Mouse (Mus musculus) forebrain, embryonic 11.5 days (tissue): ENCODE results near the gene Car6. TPM values are rescaled to one million over a fixed set of nuclear protein-coding genes. Genes with fewer than 3 reads are reported as not detected.

Source experiments
- ATAC-seq: fragments of 200-750 bp; cut with Nextera tagmentation; replicated peaks from 2 replicates; pipeline ENCODE4 v1.8.0; 2017; ENCODE audit warnings: moderate TSS enrichment; ENCODE audit not compliant: low FRiP score
- DNase-seq: peaks from one replicate; pipeline ENCODE4 v3.0.0-alpha.2; 2017; ENCODE audit warnings: low spot score
- H3K27ac ChIP-seq: fragments of 300-500 bp; sonication (generic); 2 replicates; pipeline ENCODE4 v1.5.1; 2014; ENCODE audit warnings: low read depth, low read length
- H3K27me3 ChIP-seq: fragments of 300-500 bp; sonication (generic); 2 replicates; pipeline ENCODE4 v1.6.1; 2014; ENCODE audit warnings: mild to moderate bottlenecking, low read length, mixed read lengths; ENCODE audit not compliant: control insufficient read depth, insufficient read depth
- H3K36me3 ChIP-seq: fragments of 300-500 bp; sonication (generic); 2 replicates; pipeline ENCODE4 v1.6.1; 2014; ENCODE audit warnings: mild to moderate bottlenecking, low read length, moderate library complexity, mixed read lengths; ENCODE audit not compliant: control insufficient read depth, insufficient read depth
- H3K4me1 ChIP-seq: fragments of 300-500 bp; sonication (generic); replicated peaks from 2 replicates; pipeline ENCODE4 v1.6.1; 2014; ENCODE audit warnings: low read length, mixed read lengths; ENCODE audit not compliant: control insufficient read depth, insufficient read depth
- H3K4me2 ChIP-seq: fragments of 300-500 bp; sonication (generic); 2 replicates; pipeline ENCODE4 v1.6.1; 2014; ENCODE audit warnings: low read depth, mild to moderate bottlenecking, low read length, moderate library complexity, mixed read lengths; ENCODE audit not compliant: severe bottlenecking
- H3K4me3 ChIP-seq: fragments of 300-500 bp; sonication (generic); 2 replicates; pipeline ENCODE4 v1.5.1; 2014; ENCODE audit warnings: low read depth, low read length
- H3K9ac ChIP-seq: fragments of 300-500 bp; sonication (generic); 2 replicates; pipeline ENCODE4 v1.6.1; 2014; ENCODE audit warnings: low read length
- H3K9me3 ChIP-seq: fragments of 300-500 bp; sonication (generic); 2 replicates; pipeline ENCODE4 v1.6.1; 2016; ENCODE audit warnings: low read length, mixed read lengths; ENCODE audit not compliant: control insufficient read depth
- WGBS: fragments of 180-500 bp; shearing (Covaris S2); extraction: QIAGEN DNeasy Blood & Tissue Kit; methylation state at CpG from one replicate; pipeline ENCODE4 v1.1.7; 2014; 5-methylcytosine and 5-hydroxymethylcytosine counted together
- polyA plus RNA-seq: library from polyadenylated mRNA; unstranded; fragments of >200 nt; fragmentation: Nextera tagmentation; extraction: Ambion mirVana; gene quantifications from 2 replicates; pipeline ENCODE4 v1.2.1, GENCODE M21; 2014

Car6 gene
- polyA plus RNA-seq, 1 experiment from 2014 or later = not detected

DNA sequence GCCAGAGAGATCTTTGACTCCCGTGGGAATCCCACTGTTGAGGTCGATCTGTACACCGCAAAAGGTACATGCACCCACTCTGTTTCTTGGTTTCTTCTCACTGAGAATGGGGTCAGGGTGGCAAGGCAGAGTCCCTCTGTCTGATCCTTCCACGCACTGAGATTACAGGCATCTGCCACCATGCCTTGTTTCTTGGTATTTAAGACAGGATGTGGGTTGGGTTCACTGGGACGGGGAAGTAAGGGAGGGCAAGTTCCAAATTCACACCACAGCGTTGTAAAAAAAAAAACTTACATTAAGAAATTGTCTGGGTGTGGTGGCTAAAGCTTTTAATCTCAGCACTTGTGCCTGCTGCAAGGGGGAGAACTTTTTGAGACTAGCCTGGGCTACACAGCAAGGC lies 38.4 kb upstream of the Car6 start:
- Histone ChIP-seq H3K27me3 (no peaks in the 10 kb centered on the region), H3K9me3 (no peaks in the 10 kb centered on the region), H3K9ac (peak overlapping the region; percentile 88), H3K4me3 (peak overlapping the region; percentile 77), H3K36me3 (peaks cover 16% of the 10 kb centered on the region), H3K4me2 (peak overlapping the region; percentile 63; the same call in 1 of the 2 replicates), H3K4me1 (peaks cover 9% of the 10 kb centered on the region), H3K27ac (peak overlapping the region; percentile 43)
- 30% methylated on average over 6 of the region's 6 CpGs for WGBS
- DNase-seq = no peak
- ATAC-seq = no peak

DNA sequence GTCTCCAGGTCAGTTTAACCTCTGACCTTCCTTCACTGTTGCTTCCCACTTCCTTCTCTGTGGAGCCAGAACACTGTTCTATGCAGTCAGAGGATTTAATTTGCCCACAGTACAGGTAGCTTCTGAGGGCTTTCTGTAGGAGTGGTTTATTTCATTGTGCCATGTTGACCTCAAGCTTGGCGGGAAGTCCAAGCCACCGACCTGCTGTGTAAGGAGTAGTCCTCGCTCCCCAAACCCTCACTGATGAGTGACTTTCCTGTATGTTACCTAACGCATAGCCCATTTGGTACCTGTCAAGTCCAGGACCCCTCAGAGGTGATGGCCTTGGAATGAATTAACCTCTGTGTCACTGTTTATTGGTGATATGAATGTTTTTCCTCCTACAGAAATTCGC lies 38.0 kb upstream of the Car6 start:
- H3K9ac ChIP-seq = peak overlapping the region; percentile 88
- WGBS = 25% methylated on average over 5 of the region's 5 CpGs
- peak overlapping the region; percentile 77 for H3K4me3 ChIP-seq
- H3K4me1 ChIP-seq = peaks cover 11% of the 10 kb centered on the region
- H3K9me3 ChIP-seq = no peaks in the 10 kb centered on the region
- DNase-seq (peak; percentile 45), ATAC-seq (no peak)
- no peaks in the 10 kb centered on the region for H3K27me3 ChIP-seq
- peak overlapping the region; percentile 1 for H3K27ac ChIP-seq
- peak overlapping the region; percentile 63 for H3K4me2 ChIP-seq
- H3K36me3 ChIP-seq = peaks cover 13% of the 10 kb centered on the region

DNA sequence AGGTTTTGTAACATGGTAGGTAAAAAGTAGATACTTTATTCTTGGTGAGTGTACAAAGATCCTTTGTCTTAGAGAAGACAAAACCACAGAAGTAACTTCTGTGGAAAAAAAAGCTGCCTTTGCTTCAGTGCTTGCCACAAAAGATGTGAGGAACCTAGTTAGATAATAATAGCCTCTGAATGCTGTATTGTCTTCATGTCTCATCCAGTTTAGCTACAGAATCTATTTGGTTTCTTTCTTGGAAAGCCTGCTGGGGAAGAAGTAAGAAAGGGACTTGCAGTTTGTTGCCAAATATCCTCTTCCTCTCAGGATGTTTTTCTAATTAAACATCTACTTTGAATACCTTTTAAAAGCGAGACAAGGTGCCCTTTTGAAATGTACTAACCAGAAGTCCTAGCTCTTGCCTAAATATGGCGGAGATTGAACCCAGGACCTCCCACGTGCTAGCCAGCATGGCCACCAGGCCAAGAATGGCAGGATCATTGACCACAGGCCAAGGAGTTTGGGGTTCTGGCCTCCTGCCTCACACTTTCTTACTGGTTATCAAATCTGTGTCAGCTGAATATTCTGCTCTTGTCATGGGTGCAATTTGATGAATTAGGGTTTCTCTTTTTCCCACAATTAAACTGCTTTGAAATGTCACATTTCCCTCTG lies 37.4 kb upstream of the Car6 start:
- Histone ChIP-seq H3K27me3 (no peaks in the 10 kb centered on the region), H3K9ac (peak overlapping the region; percentile 88), H3K4me2 (peak overlapping the region; percentile 63), H3K36me3 (peaks cover 13% of the 10 kb centered on the region), H3K27ac (peak overlapping the region; percentile 99; the same call in 1 of the 2 replicates), H3K9me3 (no peaks in the 10 kb centered on the region), H3K4me3 (peak overlapping the region; percentile 77), H3K4me1 (peaks cover 11% of the 10 kb centered on the region)
- peak; percentile 51 for DNase-seq
- ATAC-seq = no peak
- WGBS = 3% methylated on average over 3 of the region's 3 CpGs

DNA sequence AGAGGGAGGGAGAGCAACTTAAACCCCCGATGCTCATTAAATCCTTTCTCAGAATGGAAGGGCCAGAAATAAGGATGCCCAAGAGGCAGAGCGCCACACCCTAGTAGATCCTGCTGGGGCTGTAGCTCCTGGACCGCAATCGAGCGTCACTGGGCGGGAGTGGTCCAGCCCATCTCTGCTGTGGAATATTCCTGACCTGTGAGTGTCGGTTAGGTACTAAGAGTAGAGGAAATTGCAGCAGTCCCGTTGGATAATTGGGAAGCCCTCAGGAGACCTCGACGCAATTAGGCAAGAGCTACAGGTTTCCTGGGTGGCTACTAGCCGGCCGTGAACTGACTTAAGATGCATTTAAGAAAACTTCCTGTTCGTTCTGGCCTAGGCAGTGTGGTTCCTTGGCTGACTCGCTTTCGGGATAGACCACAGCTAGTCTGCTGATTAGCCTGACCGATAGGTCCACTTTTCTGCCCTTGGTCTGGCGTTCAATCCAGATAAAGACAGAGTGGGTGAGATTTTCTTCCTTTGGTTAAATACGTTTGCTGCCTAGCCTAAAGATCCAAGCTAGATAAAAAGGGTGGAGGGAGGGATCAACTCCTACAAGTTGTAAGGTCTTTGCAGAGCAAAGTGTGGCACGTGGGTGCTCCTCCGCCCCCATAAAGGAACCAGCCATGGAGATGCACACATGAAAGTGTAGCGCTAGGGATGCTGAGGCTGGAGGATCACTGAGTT lies 36.7 kb upstream of the Car6 start:
- DNase-seq = peak; percentile 68
- H3K36me3 ChIP-seq = peaks cover 12% of the 10 kb centered on the region
- H3K9ac ChIP-seq = peak overlapping the region; percentile 88
- H3K4me2 ChIP-seq = peak overlapping the region; percentile 63
- H3K4me1 ChIP-seq = peaks cover 11% of the 10 kb centered on the region
- under 1% methylated on average over 21 of the region's 21 CpGs for WGBS
- H3K4me3 ChIP-seq = peak overlapping the region; percentile 77
- ATAC-seq = no peak
- no peaks in the 10 kb centered on the region for H3K9me3 ChIP-seq
- no peaks in the 10 kb centered on the region for H3K27me3 ChIP-seq
- peak overlapping the region; percentile 99 for H3K27ac ChIP-seq

DNA sequence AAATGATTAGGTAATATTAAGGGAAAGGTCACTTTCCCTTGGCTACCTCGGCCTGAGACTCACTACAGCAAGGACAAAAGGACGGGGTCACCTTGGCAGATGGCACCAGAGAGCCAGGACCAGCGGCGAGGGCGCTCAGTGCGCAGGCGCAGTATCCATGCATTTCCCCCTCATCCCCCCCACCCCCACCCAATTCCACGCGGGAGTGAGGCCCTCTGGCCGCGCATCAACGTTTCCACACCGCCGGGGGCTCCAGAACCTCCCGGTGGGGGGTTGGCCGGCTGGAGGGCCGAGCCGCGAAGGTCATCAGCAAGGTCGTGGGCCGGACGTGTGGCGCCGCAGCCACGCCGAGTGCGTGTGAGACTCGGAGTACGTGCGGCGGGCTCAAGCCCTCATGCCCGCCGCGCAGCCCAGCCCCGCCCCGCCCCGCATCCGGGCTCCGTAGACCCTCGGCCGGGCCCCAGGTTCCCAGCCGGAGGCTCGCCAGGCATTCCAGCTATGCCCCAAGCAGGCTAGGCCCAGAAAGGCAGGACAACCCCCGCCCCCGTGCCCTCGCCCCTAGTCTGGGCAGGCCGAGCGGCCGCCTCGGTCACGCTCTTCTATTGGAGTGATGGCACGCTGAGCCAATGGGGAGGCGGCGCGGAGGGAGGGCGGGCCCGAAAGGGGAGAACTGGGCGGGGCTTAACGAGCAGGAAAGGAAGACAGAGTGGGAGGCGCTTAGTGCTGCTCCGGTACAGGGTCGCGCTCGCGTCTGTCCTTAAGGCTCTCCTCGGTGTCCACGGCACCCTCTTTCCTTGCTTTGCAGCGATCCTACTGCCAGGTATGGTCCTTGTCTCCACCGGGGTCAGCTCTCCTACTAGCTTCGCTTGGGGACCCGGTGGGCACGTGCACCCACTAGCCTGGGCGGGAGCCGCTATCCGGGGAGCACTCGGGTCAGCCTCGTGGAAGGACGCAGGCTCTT lies 35.7 kb upstream of the Car6 start, which contains the start of gene Eno1:
Eno1 (plus strand) TSS at position 201 of the 961 bp plus-strand sequence.
- peak within 1 kb of the TSS; percentile 90 for H3K9ac ChIP-seq
- peaks cover 5% of the 10 kb centered on the region for H3K36me3 ChIP-seq
- H3K4me1 ChIP-seq = peaks cover 13% of the 10 kb centered on the region
- no peaks in the 10 kb centered on the region for H3K9me3 ChIP-seq
- no peaks in the 10 kb centered on the region for H3K27me3 ChIP-seq
- ATAC-seq = peak; percentile 98
- DNase-seq = peak; percentile 100
- H3K4me2 ChIP-seq = peak within 1 kb of the TSS; percentile 63
- under 1% methylated on average over 72 of the region's 78 CpGs for WGBS
- peak within 1 kb of the TSS; percentile 99 for H3K27ac ChIP-seq
- peak within 1 kb of the TSS; percentile 77 for H3K4me3 ChIP-seq

DNA sequence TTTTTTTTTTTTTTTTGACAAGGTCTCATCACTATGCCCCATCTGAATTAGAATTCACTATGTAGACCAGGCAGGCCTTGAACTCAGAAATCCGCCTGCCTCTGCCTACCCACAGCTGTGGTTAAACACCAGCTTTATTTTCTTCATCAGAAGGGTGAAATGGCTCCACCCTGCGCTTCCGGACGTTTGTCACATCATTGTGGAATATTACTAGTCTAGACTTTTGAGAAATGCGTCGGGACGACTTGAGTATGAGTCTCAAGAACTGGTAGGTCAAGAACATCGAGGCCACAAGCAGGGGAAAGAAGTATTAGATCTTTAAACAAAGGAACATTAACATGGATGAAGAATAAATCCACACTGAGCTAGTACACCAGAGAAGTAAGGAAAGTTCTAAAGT lies 34.9 kb upstream of the Car6 start:
- peak overlapping the region; percentile 90 for H3K9ac ChIP-seq
- H3K27ac ChIP-seq = peak overlapping the region; percentile 99
- H3K36me3 ChIP-seq = no peaks in the 10 kb centered on the region; the same call in 1 of the 2 replicates
- H3K4me1 ChIP-seq = peaks cover 16% of the 10 kb centered on the region
- no peak for DNase-seq
- H3K4me2 ChIP-seq = peak overlapping the region; percentile 63; the same call in 1 of the 2 replicates
- no peaks in the 10 kb centered on the region for H3K27me3 ChIP-seq
- peak overlapping the region; percentile 77 for H3K4me3 ChIP-seq
- WGBS = 81% methylated on average over 8 of the region's 8 CpGs
- H3K9me3 ChIP-seq = no peaks in the 10 kb centered on the region
- no peak for ATAC-seq

DNA sequence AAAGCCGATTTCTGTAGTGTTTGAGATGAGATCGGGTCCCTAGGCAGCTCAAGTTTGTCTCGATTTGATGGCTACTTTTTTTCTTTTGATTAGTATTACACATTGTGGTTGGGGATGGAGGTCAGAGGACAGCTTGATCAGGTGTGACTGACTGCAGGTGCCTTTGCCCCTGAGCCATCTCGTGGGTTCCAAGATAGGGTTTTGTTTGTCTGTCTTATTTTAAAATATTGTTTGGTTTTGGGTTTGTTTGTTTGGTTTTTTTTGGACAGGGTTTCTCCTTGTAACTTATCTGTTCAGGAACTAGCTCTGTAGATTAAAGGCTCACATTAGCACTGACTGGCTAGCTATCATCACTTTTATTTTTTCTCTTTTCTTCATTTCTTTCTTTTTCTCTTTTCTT lies 34.5 kb upstream of the Car6 start:
- WGBS = 72% methylated on average over 4 of the region's 4 CpGs
- no peak overlapping the region for H3K4me2 ChIP-seq
- no peaks in the 10 kb centered on the region for H3K9me3 ChIP-seq
- H3K4me3 ChIP-seq = no peak overlapping the region
- ATAC-seq (no peak), DNase-seq (no peak)
- peaks cover 20% of the 10 kb centered on the region for H3K4me1 ChIP-seq
- H3K27me3 ChIP-seq = no peaks in the 10 kb centered on the region
- no peak overlapping the region for H3K9ac ChIP-seq
- no peak overlapping the region for H3K27ac ChIP-seq
- no peaks in the 10 kb centered on the region for H3K36me3 ChIP-seq
